Mouse (Mus musculus) forebrain, postnatal 0 days (tissue): ENCODE measurements around the gene Tgfbi. TPM values are rescaled to one million over a fixed set of nuclear protein-coding genes. Genes with fewer than 3 reads are reported as not detected.

ENCODE experiments used
- ATAC-seq: fragments of 200-750 bp; cut with Nextera tagmentation; 2 replicates; pipeline ENCODE4 v1.8.0; 2017; ENCODE audit warnings: mild to moderate bottlenecking, moderate library complexity
- DNase-seq: peaks from one replicate; pipeline ENCODE4 v3.0.0-alpha.2; 2015
- H3K27ac ChIP-seq: fragments of 300-500 bp; sonication (generic); 2 replicates; pipeline ENCODE4 v1.5.1; 2014; ENCODE audit warnings: low read depth, mild to moderate bottlenecking, antibody characterized with exemption, low read length, moderate library complexity, mixed read lengths
- H3K27me3 ChIP-seq: fragments of 300-500 bp; sonication (generic); 2 replicates; pipeline ENCODE4 v1.6.1; 2014; ENCODE audit warnings: mild to moderate bottlenecking, low read length, mixed read lengths; ENCODE audit not compliant: insufficient read depth
- H3K36me3 ChIP-seq: fragments of 300-500 bp; sonication (generic); 2 replicates; pipeline ENCODE4 v1.6.1; 2014; ENCODE audit warnings: mild to moderate bottlenecking, moderate library complexity; ENCODE audit not compliant: insufficient read depth
- H3K4me1 ChIP-seq: fragments of 300-500 bp; sonication (generic); 2 replicates; pipeline ENCODE4 v1.6.1; 2014; ENCODE audit warnings: antibody characterized with exemption; ENCODE audit not compliant: insufficient read depth
- H3K4me2 ChIP-seq: fragments of 300-500 bp; sonication (generic); 2 replicates; pipeline ENCODE4 v1.6.1; 2014; ENCODE audit warnings: low read depth, mild to moderate bottlenecking, moderate library complexity
- H3K4me3 ChIP-seq: fragments of 300-500 bp; sonication (generic); 2 replicates; pipeline ENCODE4 v1.5.1; 2014; ENCODE audit warnings: low read depth, low read length, mixed read lengths
- H3K9ac ChIP-seq: fragments of 300-500 bp; sonication (generic); 2 replicates; pipeline ENCODE4 v1.6.1; 2014; ENCODE audit warnings: mild to moderate bottlenecking
- H3K9me3 ChIP-seq: fragments of 300-500 bp; sonication (generic); 2 replicates; pipeline ENCODE4 v1.6.1; 2016; ENCODE audit warnings: low read length
- CTCF ChIP-seq: sonication (generic); IDR thresholded peaks from 2 replicates; pipeline ENCODE4 v1.5.1; 2016; ENCODE audit warnings: antibody characterized with exemption, control low read depth, low read depth
- WGBS: fragments of 180-500 bp; shearing (Covaris S2); extraction: QIAGEN DNeasy Blood & Tissue Kit; methylation state at CpG from one replicate; pipeline ENCODE4 v1.1.7; 2014; 5-methylcytosine and 5-hydroxymethylcytosine counted together
- polyA plus RNA-seq: library from polyadenylated mRNA; unstranded; fragments of >200 nt; fragmentation: Nextera tagmentation; extraction: Ambion mirVana; gene quantifications from 2 replicates; pipeline ENCODE4 v1.2.1, GENCODE M21; 2015
- total RNA-seq: library from RNA; depleted of rRNA; stranded (reverse); fragments of >200 nt; gene quantifications from 2 replicates; pipeline ENCODE4 v1.2.3, GENCODE M21; 2014

Gene Tgfbi
- total and polyA plus RNA-seq, 2 experiments from 2014 or later, result 4.8 to 5.3 TPM

GRCm38 (mm10) chr13:56630552-56630951 is 21.2 kb downstream of the Tgfbi start:
- WGBS, result 63% methylated on average over 6 of the region's 6 CpGs
- DNase-seq, result no peak
- Histone ChIP-seq H3K4me2 (no peak overlapping the region), H3K4me1 (no peaks in the 10 kb centered on the region), H3K27ac (no peak overlapping the region), H3K36me3 (no peaks in the 10 kb centered on the region), H3K4me3 (no peak overlapping the region), H3K9me3 (no peaks in the 10 kb centered on the region), H3K27me3 (no peaks in the 10 kb centered on the region), H3K9ac (no peak overlapping the region)
- no peak for ATAC-seq
- TF ChIP-seq CTCF, result no peak

- 92% methylated on average over 7 of the region's 7 CpGs for WGBS
- no peak overlapping the region for H3K4me2 ChIP-seq
These were observed 22.0 kb downstream of the Tgfbi start for GRCm38 (mm10) chr13:56631332-56631731.

GRCm38 (mm10) chr13:56634139-56634615 is 24.9 kb downstream of the Tgfbi start:
- 39% methylated on average over 7 of the region's 7 CpGs for WGBS
- no peaks in the 10 kb centered on the region for H3K36me3 ChIP-seq
- H3K9me3 ChIP-seq, result no peaks in the 10 kb centered on the region
- H3K9ac ChIP-seq, result no peak overlapping the region
- TF ChIP-seq CTCF, result no peak
- no peak overlapping the region for H3K4me2 ChIP-seq
- H3K27ac ChIP-seq, result no peak overlapping the region
- no peaks in the 10 kb centered on the region for H3K4me1 ChIP-seq
- DNase-seq, result no peak
- ATAC-seq, result no peak
- no peak overlapping the region for H3K4me3 ChIP-seq
- H3K27me3 ChIP-seq, result no peaks in the 10 kb centered on the region

More at GRCm38 (mm10) chr13:56631332-56631731, 22.0 kb downstream of the Tgfbi start:
- no peaks in the 10 kb centered on the region for H3K36me3 ChIP-seq
- no peak overlapping the region for H3K9ac ChIP-seq
- no peaks in the 10 kb centered on the region for H3K27me3 ChIP-seq
- H3K27ac ChIP-seq, result no peak overlapping the region
- ATAC-seq, result no peak
- H3K4me1 ChIP-seq, result no peaks in the 10 kb centered on the region
- no peaks in the 10 kb centered on the region for H3K9me3 ChIP-seq
- DNase-seq, result no peak
- no peak for TF ChIP-seq CTCF
- no peak overlapping the region for H3K4me3 ChIP-seq

- Histone ChIP-seq H3K9me3 (no peaks in the 10 kb centered on the region), H3K4me2 (no peak overlapping the region), H3K27ac (no peak overlapping the region), H3K4me1 (no peaks in the 10 kb centered on the region), H3K27me3 (no peaks in the 10 kb centered on the region), H3K9ac (no peak overlapping the region), H3K4me3 (no peak overlapping the region), H3K36me3 (no peaks in the 10 kb centered on the region)
- DNase-seq, result no peak
- ATAC-seq, result no peak
- no peak for TF ChIP-seq CTCF
- 76% methylated on average over 7 of the region's 7 CpGs for WGBS
These were observed 25.6 kb downstream of the Tgfbi start for GRCm38 (mm10) chr13:56634920-56635319.

- WGBS, result 95% methylated on average over 8 of the region's 8 CpGs
- no peak for DNase-seq
- Histone ChIP-seq H3K4me2 (no peak overlapping the region), H3K36me3 (no peaks in the 10 kb centered on the region), H3K4me3 (no peak overlapping the region), H3K27ac (no peak overlapping the region), H3K9me3 (no peaks in the 10 kb centered on the region), H3K4me1 (no peaks in the 10 kb centered on the region), H3K27me3 (no peaks in the 10 kb centered on the region), H3K9ac (no peak overlapping the region)
- no peak for TF ChIP-seq CTCF
- ATAC-seq, result no peak
These were observed 27.7 kb downstream of the Tgfbi start for GRCm38 (mm10) chr13:56637027-56637426.

GRCm38 (mm10) chr13:56641746-56642145 is 32.4 kb downstream of the Tgfbi start:
- DNase-seq (no peak), ATAC-seq (no peak)
- H3K27ac ChIP-seq, result no peak overlapping the region
- H3K9me3 ChIP-seq, result no peaks in the 10 kb centered on the region
- no peak overlapping the region for H3K4me2 ChIP-seq
- H3K9ac ChIP-seq, result no peak overlapping the region
- H3K4me1 ChIP-seq, result no peaks in the 10 kb centered on the region
- H3K4me3 ChIP-seq, result no peak overlapping the region
- 90% methylated on average over 2 of the region's 2 CpGs for WGBS
- H3K27me3 ChIP-seq, result no peaks in the 10 kb centered on the region
- peak; percentile 51 for TF ChIP-seq CTCF
- H3K36me3 ChIP-seq, result no peaks in the 10 kb centered on the region

- no peaks in the 10 kb centered on the region for H3K36me3 ChIP-seq
- H3K9ac ChIP-seq, result no peak overlapping the region
- no peak overlapping the region for H3K27ac ChIP-seq
- no peak for TF ChIP-seq CTCF
- no peaks in the 10 kb centered on the region for H3K9me3 ChIP-seq
- H3K4me2 ChIP-seq, result no peak overlapping the region
- ATAC-seq (no peak), DNase-seq (no peak)
- H3K4me1 ChIP-seq, result no peaks in the 10 kb centered on the region
- H3K27me3 ChIP-seq, result no peaks in the 10 kb centered on the region
- 93% methylated on average over 3 of the region's 3 CpGs for WGBS
- no peak overlapping the region for H3K4me3 ChIP-seq
These were observed 34.7 kb downstream of the Tgfbi start for GRCm38 (mm10) chr13:56644031-56644430.

GRCm38 (mm10) chr13:56645744-56646143 is 36.4 kb downstream of the Tgfbi start:
- WGBS, result 85% methylated on average over 6 of the region's 6 CpGs
- Histone ChIP-seq H3K9me3 (no peaks in the 10 kb centered on the region), H3K27me3 (no peaks in the 10 kb centered on the region), H3K4me3 (no peak overlapping the region), H3K4me1 (no peaks in the 10 kb centered on the region), H3K27ac (no peak overlapping the region), H3K4me2 (no peak overlapping the region), H3K36me3 (no peaks in the 10 kb centered on the region), H3K9ac (no peak overlapping the region)
- ATAC-seq (no peak), DNase-seq (no peak)
- TF ChIP-seq CTCF, result no peak
